Mouse (Mus musculus): ENCODE measurements at regions not wholly inside any gene's neighbourhood (a gene's known extent, or its start where the extent isn't known, plus 50 kb on each side); places are given as distances from the start of the nearest gene placed in this dataset.
A peak's percentile ranks its signal among the peaks of the same experiment; 100 is the strongest.

DNA sequence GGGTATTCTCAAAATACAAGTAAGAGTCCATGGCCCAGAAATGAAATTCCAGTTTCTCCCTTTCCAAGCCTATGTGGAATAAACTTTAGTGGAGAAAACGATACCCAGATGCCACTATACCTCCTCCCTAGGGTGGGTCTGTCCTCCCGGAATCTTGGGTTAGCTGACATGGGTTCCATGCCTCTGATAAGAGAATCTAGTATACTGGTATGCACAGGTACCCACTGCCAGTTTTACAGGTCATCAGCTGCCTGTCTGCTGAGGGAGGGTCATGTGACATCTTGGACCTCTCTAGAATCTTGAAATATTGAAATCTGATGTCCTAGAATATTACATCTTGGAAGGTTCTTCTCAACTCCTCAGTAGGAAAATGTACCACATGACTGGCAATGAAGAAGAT is 172.5 kb downstream of the Cd83 start:
- no peaks in the 10 kb centered on the region for H3K36me3 ChIP-seq (replicated peaks)
- peaks cover 38% of the 10 kb centered on the region for H3K4me1 ChIP-seq
- H3K9me3 ChIP-seq = no peaks in the 10 kb centered on the region
- H3K27ac ChIP-seq = no peak overlapping the region
- no peak for DNase-seq (ENCODE audit: extremely low spot score, low spot score)
- WGBS = 82% methylated on average over 2 of the region's 2 CpGs
- no peak overlapping the region for H3K4me3 ChIP-seq
- peaks cover 12% of the 10 kb centered on the region for H3K27me3 ChIP-seq (ENCODE audit: poor library complexity, severe bottlenecking)

DNA sequence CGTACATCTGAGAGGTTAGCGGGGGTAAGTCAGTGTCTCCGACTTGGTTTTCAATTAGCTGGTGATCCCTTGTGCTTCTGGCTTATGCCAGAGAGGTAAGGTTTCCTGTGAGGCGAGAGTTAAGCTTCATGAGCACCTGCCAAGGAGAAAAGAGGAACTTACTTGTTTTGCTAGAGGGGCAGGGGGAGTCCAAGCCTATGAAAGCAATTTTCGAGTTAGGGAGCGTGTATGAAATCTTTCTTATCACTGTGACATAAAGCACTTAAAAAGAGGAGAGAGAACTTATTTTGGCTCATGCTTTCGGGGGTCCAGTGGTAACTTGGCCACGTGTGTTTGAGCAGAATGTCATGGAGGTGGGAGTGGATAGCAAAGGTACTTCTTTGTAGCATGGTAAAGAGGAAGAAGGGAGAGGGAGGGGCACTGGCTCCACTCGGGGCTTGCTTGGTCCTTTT is 174.6 kb downstream of the Cd83 start:
- H3K36me3 ChIP-seq (replicated peaks) = no peaks in the 10 kb centered on the region
- H3K4me3 ChIP-seq = no peak overlapping the region
- WGBS = 73% methylated on average over 9 of the region's 9 CpGs
- H3K27me3 ChIP-seq (ENCODE audit: poor library complexity, severe bottlenecking) = peaks cover 12% of the 10 kb centered on the region
- H3K9me3 ChIP-seq = no peaks in the 10 kb centered on the region
- no peak for DNase-seq (ENCODE audit: extremely low spot score, low spot score)
- peaks cover 23% of the 10 kb centered on the region for H3K4me1 ChIP-seq
- no peak overlapping the region for H3K27ac ChIP-seq

DNA sequence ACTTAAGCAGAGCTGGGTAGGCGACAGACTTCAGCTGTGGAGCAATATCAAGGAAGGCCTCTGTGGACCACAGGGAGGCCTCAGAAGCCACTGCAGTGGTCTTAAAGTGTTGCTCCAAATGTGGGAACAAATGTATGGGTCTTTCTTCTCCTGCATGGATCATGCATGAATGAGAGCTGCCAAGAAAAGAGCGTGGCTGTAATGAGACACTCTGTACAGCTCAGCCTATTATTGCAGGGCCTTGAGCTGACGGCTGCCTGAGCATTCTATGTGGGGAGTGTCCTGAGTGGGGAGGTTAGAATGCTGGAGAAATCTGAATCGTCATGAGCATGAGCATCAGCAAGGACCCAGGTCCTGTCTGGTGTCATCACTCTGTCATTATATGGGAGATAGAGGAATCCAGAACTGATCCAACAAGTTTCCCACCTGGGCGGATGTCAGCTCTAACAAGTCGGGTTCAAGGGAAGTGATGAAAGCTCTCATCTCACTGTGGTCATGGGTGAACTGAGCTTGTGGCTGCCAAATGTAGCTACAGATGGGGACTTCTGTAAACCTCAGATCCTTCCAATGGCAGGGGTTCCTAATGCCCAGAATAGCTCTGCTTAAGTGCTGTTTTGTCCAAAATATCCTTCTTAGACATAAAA is 176.6 kb downstream of the Cd83 start:
- peaks cover 12% of the 10 kb centered on the region for H3K27me3 ChIP-seq (ENCODE audit: poor library complexity, severe bottlenecking)
- no peaks in the 10 kb centered on the region for H3K36me3 ChIP-seq (replicated peaks)
- H3K4me1 ChIP-seq = peaks cover 23% of the 10 kb centered on the region
- no peak for DNase-seq (ENCODE audit: extremely low spot score, low spot score)
- no peaks in the 10 kb centered on the region for H3K9me3 ChIP-seq
- WGBS = 84% methylated on average over 6 of the region's 6 CpGs
- H3K4me3 ChIP-seq = no peak overlapping the region
- H3K27ac ChIP-seq = 0 out of 2 replicates have a peak overlapping the region, but pooled peaks have one; percentile 9

DNA sequence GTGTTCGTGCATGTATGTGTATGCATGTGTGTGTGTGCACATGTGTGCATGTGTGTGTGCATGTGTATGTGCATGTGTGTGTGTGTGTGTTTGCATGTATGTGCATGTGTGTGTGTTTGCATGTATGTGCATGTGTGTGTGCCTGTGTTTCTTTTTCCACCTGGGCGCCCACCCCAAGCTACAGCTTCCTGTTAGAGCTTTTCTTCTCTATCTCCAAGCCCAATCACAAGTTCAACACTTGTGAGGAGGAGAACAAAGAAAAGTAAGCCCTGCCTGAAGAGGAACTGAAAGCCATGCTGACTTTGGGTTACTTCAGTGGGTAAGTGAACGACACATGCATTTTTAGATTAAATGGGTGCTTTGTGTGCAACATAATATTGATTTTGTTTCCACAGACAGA is 177.4 kb downstream of the Cd83 start:
- no peaks in the 10 kb centered on the region for H3K36me3 ChIP-seq (replicated peaks)
- WGBS = 86% methylated on average over 3 of the region's 3 CpGs
- no peak for DNase-seq (ENCODE audit: extremely low spot score, low spot score)
- peaks cover 12% of the 10 kb centered on the region for H3K27me3 ChIP-seq (ENCODE audit: poor library complexity, severe bottlenecking)
- H3K27ac ChIP-seq = no peak overlapping the region
- H3K4me1 ChIP-seq = peaks cover 23% of the 10 kb centered on the region
- no peaks in the 10 kb centered on the region for H3K9me3 ChIP-seq
- no peak overlapping the region for H3K4me3 ChIP-seq

DNA sequence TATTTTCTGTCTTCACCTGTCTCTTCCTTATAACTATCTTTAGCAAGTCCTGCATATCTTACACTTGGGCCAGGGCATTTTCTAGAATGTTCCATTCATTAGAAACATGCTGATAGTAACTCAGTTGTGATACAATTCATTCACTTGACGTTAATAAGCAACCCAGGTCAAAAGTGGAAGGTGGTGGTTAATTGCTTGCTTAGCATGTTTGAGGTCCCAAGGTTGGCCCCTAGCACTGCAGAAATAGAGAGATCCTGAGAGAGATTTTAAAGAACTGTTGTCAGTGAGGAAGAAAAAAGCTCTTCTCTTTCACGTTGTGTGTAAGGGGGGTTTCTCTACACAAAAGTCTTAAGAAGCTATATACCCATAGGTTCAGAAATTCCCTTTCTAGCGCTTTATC is 178.7 kb downstream of the Cd83 start:
- 85% methylated on average over 3 of the region's 3 CpGs for WGBS

DNA sequence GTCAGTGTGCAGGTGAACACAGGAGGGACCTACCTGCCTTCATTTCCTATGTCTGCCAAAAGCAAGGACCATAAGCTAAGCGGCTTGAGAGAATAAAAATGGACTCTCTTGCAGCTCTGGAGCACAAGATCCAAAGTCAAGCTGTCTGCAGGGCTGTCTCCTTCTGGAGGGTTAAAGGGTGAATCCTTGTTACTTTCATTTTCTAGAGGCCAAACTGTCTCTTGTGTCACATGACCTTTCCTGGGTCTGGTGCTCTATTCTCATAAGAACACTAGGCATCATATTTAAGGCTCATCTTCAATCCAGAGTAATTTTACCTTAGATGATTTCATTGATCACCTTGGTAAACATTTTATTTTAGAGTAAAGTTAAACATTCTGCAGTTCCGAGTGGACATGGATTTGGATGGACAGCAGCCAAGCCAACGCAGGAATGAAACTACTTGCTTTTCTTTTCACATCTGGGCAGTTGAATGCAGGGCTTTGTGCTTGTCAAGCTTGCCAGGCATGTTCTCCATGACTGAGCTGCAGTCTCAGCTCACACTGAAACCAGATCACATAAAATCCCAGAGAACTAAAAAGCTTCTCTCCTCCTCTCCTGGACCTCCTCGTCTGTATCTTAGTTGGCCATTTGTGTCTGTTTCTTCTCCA is 180.8 kb downstream of the Cd83 start:
- Histone ChIP-seq H3K4me1 (peaks cover 7% of the 10 kb centered on the region), H3K4me3 (no peak overlapping the region), H3K9me3 (no peaks in the 10 kb centered on the region), H3K27me3 (ENCODE audit: poor library complexity, severe bottlenecking) (no peaks in the 10 kb centered on the region), H3K27ac (no peak overlapping the region), H3K36me3 (replicated peaks) (no peaks in the 10 kb centered on the region)
- 88% methylated on average over 4 of the region's 4 CpGs for WGBS
- no peak for DNase-seq (ENCODE audit: extremely low spot score, low spot score)

More for the DNA sequence above, 178.7 kb downstream of the Cd83 start:
- peaks cover 22% of the 10 kb centered on the region for H3K4me1 ChIP-seq
- DNase-seq (ENCODE audit: extremely low spot score, low spot score) = no peak
- no peak overlapping the region for H3K4me3 ChIP-seq
- H3K36me3 ChIP-seq (replicated peaks) = no peaks in the 10 kb centered on the region
- peaks cover 4% of the 10 kb centered on the region; the same call in 1 of the 2 replicates for H3K27me3 ChIP-seq (ENCODE audit: poor library complexity, severe bottlenecking)
- H3K27ac ChIP-seq = no peak overlapping the region
- no peaks in the 10 kb centered on the region for H3K9me3 ChIP-seq

DNA sequence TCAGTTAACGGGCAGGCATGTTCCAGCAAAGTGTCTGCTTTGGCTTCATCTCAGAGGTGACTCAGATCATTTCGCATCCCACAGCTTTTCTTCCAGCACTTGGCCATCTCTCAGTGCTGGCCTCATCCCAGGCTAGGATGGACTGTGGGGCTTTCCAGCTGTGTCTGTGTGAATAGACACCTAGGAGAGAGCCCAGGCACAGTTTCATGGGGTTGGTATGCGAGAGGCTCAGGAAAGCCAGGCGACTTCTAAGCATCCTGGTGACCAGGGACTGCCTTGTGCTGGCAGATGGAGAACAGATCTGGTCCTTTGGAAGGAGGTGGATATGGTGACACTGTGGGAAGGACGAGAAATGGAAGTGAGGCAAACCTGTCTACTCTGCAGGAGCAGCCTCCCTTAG is 182.9 kb downstream of the Cd83 start:
- WGBS = 79% methylated on average over 5 of the region's 5 CpGs
- Histone ChIP-seq H3K9me3 (no peaks in the 10 kb centered on the region), H3K36me3 (replicated peaks) (no peaks in the 10 kb centered on the region), H3K27ac (0 out of 2 replicates have a peak overlapping the region, but pooled peaks have one; percentile 48), H3K4me3 (no peak overlapping the region), H3K27me3 (ENCODE audit: poor library complexity, severe bottlenecking) (no peaks in the 10 kb centered on the region), H3K4me1 (no peaks in the 10 kb centered on the region)
- no peak for DNase-seq (ENCODE audit: extremely low spot score, low spot score)

DNA sequence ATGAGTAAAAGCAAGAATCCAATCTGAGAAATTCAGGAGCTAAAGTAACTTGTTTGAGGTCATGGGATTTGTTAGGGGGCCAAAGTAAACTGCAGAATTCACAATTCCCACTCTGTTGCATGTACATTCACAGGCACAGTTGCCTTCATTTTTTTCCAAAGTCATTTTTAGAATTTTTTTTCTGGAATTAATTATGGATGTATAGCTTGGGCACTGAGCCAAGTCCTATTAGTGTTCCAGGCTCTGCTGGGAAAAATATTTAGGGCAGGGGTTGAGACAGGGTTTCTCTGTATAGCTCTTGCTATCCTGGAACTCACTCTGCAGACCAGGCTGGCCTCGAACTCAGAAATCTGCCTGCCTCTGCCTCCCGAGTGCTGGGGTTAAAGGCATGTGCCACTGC is 188.3 kb downstream of the Cd83 start:
- WGBS = 96% methylated on average over 2 of the region's 2 CpGs
- no peaks in the 10 kb centered on the region for H3K9me3 ChIP-seq
- DNase-seq (ENCODE audit: extremely low spot score, low spot score) = no peak
- no peak overlapping the region for H3K27ac ChIP-seq
- H3K36me3 ChIP-seq (replicated peaks) = no peaks in the 10 kb centered on the region
- no peaks in the 10 kb centered on the region for H3K27me3 ChIP-seq (ENCODE audit: poor library complexity, severe bottlenecking)
- no peak overlapping the region for H3K4me3 ChIP-seq
- peaks cover 22% of the 10 kb centered on the region for H3K4me1 ChIP-seq

DNA sequence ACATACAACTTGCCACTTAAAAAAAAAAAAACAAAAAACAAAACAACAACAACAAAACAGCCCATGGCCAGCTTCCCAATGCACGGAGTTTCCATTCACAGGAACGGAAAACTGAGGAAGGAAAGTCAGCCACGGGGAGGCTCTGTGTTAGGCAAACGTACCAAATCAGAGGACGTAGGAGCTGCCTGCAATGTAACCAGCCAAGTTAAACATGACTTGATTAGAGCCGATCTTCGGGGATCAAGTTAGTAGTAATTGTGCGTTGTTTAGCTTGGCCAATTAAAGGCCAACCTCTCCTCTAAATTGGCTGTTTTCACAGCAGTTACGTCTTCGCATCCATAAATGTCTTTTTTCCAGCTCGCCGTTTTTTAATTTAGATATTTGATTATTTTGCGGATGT is 190.7 kb downstream of the Cd83 start:
- H3K27me3 ChIP-seq (ENCODE audit: poor library complexity, severe bottlenecking) = no peaks in the 10 kb centered on the region
- 88% methylated on average over 13 of the region's 13 CpGs for WGBS
- no peak overlapping the region for H3K4me3 ChIP-seq
- H3K27ac ChIP-seq = no peak overlapping the region
- H3K9me3 ChIP-seq = no peaks in the 10 kb centered on the region
- no peak for DNase-seq (ENCODE audit: extremely low spot score, low spot score)
- H3K36me3 ChIP-seq (replicated peaks) = no peaks in the 10 kb centered on the region
- H3K4me1 ChIP-seq = peaks cover 22% of the 10 kb centered on the region

DNA sequence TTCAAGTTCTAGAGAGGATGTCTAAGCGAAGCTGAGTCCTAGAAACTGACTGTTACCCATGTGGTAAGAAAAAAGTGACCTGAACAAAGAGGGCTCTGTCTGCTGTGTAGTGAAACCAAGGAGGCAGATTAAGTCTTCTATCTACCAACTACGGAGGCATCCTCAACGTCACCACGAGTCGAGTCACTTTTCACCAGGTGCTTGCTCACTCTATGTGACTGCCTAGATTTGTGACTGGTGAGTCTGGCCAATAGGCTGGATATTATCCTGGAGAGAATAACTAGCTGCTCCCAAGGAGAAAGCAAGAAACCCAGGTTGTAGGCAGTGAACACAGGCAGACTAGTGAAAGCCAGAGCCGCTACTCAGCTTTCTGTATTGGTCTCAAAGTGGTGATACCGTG is 191.2 kb downstream of the Cd83 start:
- Histone ChIP-seq H3K27me3 (ENCODE audit: poor library complexity, severe bottlenecking) (no peaks in the 10 kb centered on the region), H3K36me3 (replicated peaks) (no peaks in the 10 kb centered on the region), H3K4me3 (no peak overlapping the region), H3K4me1 (peaks cover 22% of the 10 kb centered on the region), H3K27ac (peak overlapping the region; percentile 16), H3K9me3 (no peaks in the 10 kb centered on the region)
- DNase-seq (ENCODE audit: extremely low spot score, low spot score) = no peak
- 70% methylated on average over 7 of the region's 7 CpGs for WGBS

DNA sequence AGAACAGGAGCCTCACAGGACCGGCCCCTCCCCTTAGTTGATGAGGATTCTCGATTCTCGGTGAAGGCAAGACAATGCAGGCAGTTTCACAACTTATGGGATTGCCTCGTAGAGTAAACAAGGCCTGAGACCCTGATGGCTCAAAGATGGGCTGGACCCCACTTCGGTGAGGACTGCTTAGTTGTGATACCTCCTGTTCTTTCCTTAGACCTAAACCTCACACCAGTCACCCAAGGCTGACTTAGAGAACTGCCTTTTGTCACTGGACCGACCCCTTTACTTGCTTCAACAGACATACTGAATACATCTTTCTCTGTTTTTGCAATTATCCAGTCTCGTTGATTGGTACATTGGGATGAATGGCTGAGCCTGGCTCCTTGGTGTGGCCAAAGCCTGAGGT is 192.1 kb downstream of the Cd83 start:
- Histone ChIP-seq H3K36me3 (replicated peaks) (no peaks in the 10 kb centered on the region), H3K4me1 (peaks cover 22% of the 10 kb centered on the region), H3K27ac (peak overlapping the region; percentile 45), H3K27me3 (ENCODE audit: poor library complexity, severe bottlenecking) (no peaks in the 10 kb centered on the region), H3K4me3 (no peak overlapping the region), H3K9me3 (no peaks in the 10 kb centered on the region)
- no peak for DNase-seq (ENCODE audit: extremely low spot score, low spot score)
- 38% methylated on average over 7 of the region's 7 CpGs for WGBS

DNA sequence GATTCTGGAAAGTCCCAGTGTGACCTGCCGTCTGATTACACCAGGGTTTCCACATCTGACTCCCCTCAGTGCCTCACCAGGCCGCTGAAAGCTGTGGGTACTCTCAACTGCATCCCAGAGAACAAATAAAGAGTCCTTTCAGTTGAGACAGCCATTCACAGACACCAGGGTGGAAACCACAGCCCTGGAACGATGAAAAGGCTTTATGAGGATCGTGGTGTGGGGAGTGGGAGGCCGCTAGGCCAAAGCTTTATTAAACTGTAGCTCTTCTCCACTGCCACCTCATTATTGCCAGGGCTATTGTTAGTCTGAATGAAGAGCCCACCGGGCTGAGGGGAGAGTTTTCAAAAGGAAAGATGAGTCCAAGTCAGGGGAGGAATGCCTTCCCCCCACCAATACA is 202.8 kb downstream of the Cd83 start:
- Histone ChIP-seq H3K4me1 (peaks cover 42% of the 10 kb centered on the region), H3K27me3 (ENCODE audit: poor library complexity, severe bottlenecking) (no peaks in the 10 kb centered on the region), H3K27ac (peak overlapping the region; percentile 68), H3K9me3 (no peaks in the 10 kb centered on the region; the same call in 1 of the 2 replicates), H3K4me3 (no peak overlapping the region), H3K36me3 (replicated peaks) (no peaks in the 10 kb centered on the region)
- WGBS = 27% methylated on average over 6 of the region's 6 CpGs
- DNase-seq (ENCODE audit: extremely low spot score, low spot score) = no peak

DNA sequence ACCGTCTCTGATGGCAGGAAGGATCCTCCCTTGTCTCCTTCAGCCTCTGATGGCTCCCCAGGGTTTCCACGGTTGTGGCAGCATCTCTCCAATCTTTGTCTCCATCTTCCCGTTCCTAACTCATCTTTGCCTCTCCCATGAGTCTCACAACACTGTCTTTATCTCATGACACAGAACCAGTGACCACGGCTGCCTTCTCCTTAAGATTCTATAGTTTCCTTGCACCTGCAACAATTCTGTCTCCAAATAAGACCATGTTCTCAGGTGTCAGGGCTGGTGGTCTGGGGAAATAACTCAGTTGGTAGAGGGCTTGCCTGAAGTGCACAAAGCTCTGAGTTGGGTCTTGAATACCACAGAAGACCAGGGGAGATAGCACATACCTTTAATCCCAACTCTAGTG is 203.8 kb downstream of the Cd83 start:
- H3K27ac ChIP-seq = peak overlapping the region; percentile 68

More for the DNA sequence above, 203.8 kb downstream of the Cd83 start:
- Histone ChIP-seq H3K4me1 (peaks cover 42% of the 10 kb centered on the region), H3K9me3 (no peaks in the 10 kb centered on the region; the same call in 1 of the 2 replicates), H3K27me3 (ENCODE audit: poor library complexity, severe bottlenecking) (no peaks in the 10 kb centered on the region), H3K36me3 (replicated peaks) (no peaks in the 10 kb centered on the region), H3K4me3 (no peak overlapping the region)
- no peak for DNase-seq (ENCODE audit: extremely low spot score, low spot score)
- 84% methylated on average over 4 of the region's 4 CpGs for WGBS
